19 mouse cellular contexts compared by ENCODE assay signal in genomic region chr15:81897607-81898285, GRCm38 (mm10). TPM values are rescaled to one million over a fixed set of nuclear protein-coding genes. Genes with fewer than 3 reads are reported as not detected.
DNase-seq lines count a peak whose midpoint lies in the region; ATAC-seq and TF ChIP-seq lines count a peak whose summit lies in the region.
"Had no signal": no experiment of that assay in that cellular context is flagged by ENCODE, and none has a peak within 500 bp of the region (broad histone marks: within the 10 kb centered on the region; RNA-seq: fewer than 3 reads in every experiment).

No protein-coding gene starts in this region.

- H3K36me3 ChIP-seq in heart, postnatal 0 days (replicated peaks; ENCODE audit: control insufficient read depth, insufficient read depth, low read length), result peaks cover 71% of the 10 kb centered on the region
- peaks cover 54% of the 10 kb centered on the region; the same call in 1 of the 2 replicates for H3K36me3 ChIP-seq in kidney, postnatal 0 days (ENCODE audit: insufficient read depth, low read length)
- peaks cover 15% of the 10 kb centered on the region; the same call in 1 of the 2 replicates for H3K36me3 ChIP-seq in intestine, embryonic 16.5 days (ENCODE audit: control insufficient read depth, insufficient read depth, low read length)
- H3K36me3 ChIP-seq in liver, embryonic 15.5 days (replicated peaks), result peaks cover 79% of the 10 kb centered on the region
- H3K36me3 ChIP-seq in heart, embryonic 12.5 days, result peaks cover 86% of the 10 kb centered on the region

- no peak overlapping the region for H3K4me3 ChIP-seq in heart, postnatal 0 days (ENCODE audit: low read depth, low read length)
- no peak overlapping the region for H3K4me3 ChIP-seq in kidney, postnatal 0 days (replicated peaks; ENCODE audit: low read depth, low read length)
- no peak overlapping the region for H3K4me3 ChIP-seq in intestine, embryonic 16.5 days (ENCODE audit: low read length)
- no peak overlapping the region for H3K4me3 ChIP-seq in liver, embryonic 15.5 days (replicated peaks)
- H3K4me3 ChIP-seq in heart, embryonic 12.5 days, result no peak overlapping the region
- H3K4me3 ChIP-seq: embryonic facial prominence, embryonic 13.5 days; erythroblast, embryonic 14.5 days; forebrain, embryonic 12.5 days; midbrain, embryonic 12.5 days had no signal

- peaks cover 9% of the 10 kb centered on the region; the same call in 1 of the 2 replicates for H3K4me1 ChIP-seq in heart, postnatal 0 days (ENCODE audit: control insufficient read depth, insufficient read depth)
- H3K4me1 ChIP-seq in kidney, postnatal 0 days (replicated peaks; ENCODE audit: insufficient read depth, low read length), result no peaks in the 10 kb centered on the region
- peaks cover 15% of the 10 kb centered on the region for H3K4me1 ChIP-seq in intestine, embryonic 16.5 days (ENCODE audit: control insufficient read depth, insufficient read depth, low read length)
- H3K4me1 ChIP-seq in liver, embryonic 15.5 days (replicated peaks), result peaks cover 10% of the 10 kb centered on the region
- peaks cover 12% of the 10 kb centered on the region for H3K4me1 ChIP-seq in heart, embryonic 12.5 days (replicated peaks)
- H3K4me1 ChIP-seq: embryonic facial prominence, embryonic 13.5 days; forebrain, embryonic 12.5 days; midbrain, embryonic 12.5 days had no signal

- no peak for TF ChIP-seq CTCF in heart, postnatal 0 days (IDR thresholded peaks at IDR 0.05; ENCODE audit: low read depth)
- TF ChIP-seq CTCF in kidney, postnatal 0 days (IDR thresholded peaks at IDR 0.05; ENCODE audit: low read depth), result no peak

- no peak for ATAC-seq in heart, postnatal 0 days (ENCODE audit: insufficient read depth, low read depth)
- 0 out of 2 replicates have a peak, but pooled peaks have one; percentile 57 for ATAC-seq in kidney, postnatal 0 days (replicated peaks; ENCODE audit: low FRiP score, low read depth)
- ATAC-seq in intestine, embryonic 16.5 days, result peak; percentile 79
- ATAC-seq in liver, embryonic 15.5 days (ENCODE audit: insufficient read depth), result 0 out of 2 replicates have a peak, but pooled peaks have one; percentile 21
- no peak for ATAC-seq in heart, embryonic 12.5 days (ENCODE audit: insufficient number of reproducible peaks, low FRiP score)

- H3K4me2 ChIP-seq in heart, postnatal 0 days (ENCODE audit: low read depth, low read length), result no peak overlapping the region
- H3K4me2 ChIP-seq in kidney, postnatal 0 days (ENCODE audit: low read length), result no peak overlapping the region
- peak overlapping the region; percentile 32; the same call in 1 of the 2 replicates for H3K4me2 ChIP-seq in intestine, embryonic 16.5 days (ENCODE audit: low read depth, low read length)
- H3K4me2 ChIP-seq in liver, embryonic 15.5 days, result no peak overlapping the region
- H3K4me2 ChIP-seq in heart, embryonic 12.5 days, result no peak overlapping the region
- H3K4me2 ChIP-seq: embryonic facial prominence, embryonic 13.5 days; forebrain, embryonic 12.5 days; midbrain, embryonic 12.5 days had no signal

- intact Hi-C loops in heart, postnatal 10 days (cut with DNase I), result no loop called here

- TF ChIP-seq EP300 in heart, postnatal 0 days (IDR thresholded peaks at IDR 0.05; ENCODE audit: low read depth), result no peak

- H3K9me3 ChIP-seq in heart, postnatal 0 days (replicated peaks; ENCODE audit: control insufficient read depth, low read length), result no peaks in the 10 kb centered on the region
- H3K9me3 ChIP-seq in kidney, postnatal 0 days (replicated peaks; ENCODE audit: low read length), result no peaks in the 10 kb centered on the region
- H3K9me3 ChIP-seq in intestine, embryonic 16.5 days (ENCODE audit: control insufficient read depth, low read length), result no peaks in the 10 kb centered on the region
- no peaks in the 10 kb centered on the region for H3K9me3 ChIP-seq in liver, embryonic 15.5 days (replicated peaks)
- H3K9me3 ChIP-seq in heart, embryonic 12.5 days (replicated peaks), result no peaks in the 10 kb centered on the region
- H3K9me3 ChIP-seq: embryonic facial prominence, embryonic 13.5 days; forebrain, embryonic 12.5 days; midbrain, embryonic 12.5 days had no signal

- no peak overlapping the region for H3K9ac ChIP-seq in heart, postnatal 0 days (replicated peaks; ENCODE audit: low read depth, low read length)
- no peak overlapping the region for H3K9ac ChIP-seq in kidney, postnatal 0 days (ENCODE audit: low read depth, low read length)
- H3K9ac ChIP-seq in intestine, embryonic 16.5 days (ENCODE audit: low read depth, low read length), result no peak overlapping the region
- no peak overlapping the region for H3K9ac ChIP-seq in liver, embryonic 15.5 days
- H3K9ac ChIP-seq in heart, embryonic 12.5 days, result no peak overlapping the region
- H3K9ac ChIP-seq: embryonic facial prominence, embryonic 13.5 days; forebrain, embryonic 12.5 days; midbrain, embryonic 12.5 days had no signal

- DNase-seq in heart, postnatal 0 days (ENCODE audit: low spot score), result no peak
- DNase-seq in heart, postnatal 10 days, result no peak
- peak; percentile 21 for DNase-seq in kidney, postnatal 0 days (ENCODE audit: low spot score)
- no peak for DNase-seq in kidney, adult 8-10 months
- DNase-seq in lung, postnatal 4 days, result no peak
- DNase-seq: adrenal gland, postnatal 14 days; embryo, embryonic 11 days; lung, adult 2 months; lung, postnatal 14 days; right cerebral cortex, postnatal 25 days; thymus, postnatal 36 days had no signal

- 90% methylated on average over 5 of the region's 5 CpGs for WGBS in heart, postnatal 0 days
- WGBS in kidney, postnatal 0 days, result 81% methylated on average over 5 of the region's 5 CpGs
- WGBS in intestine, embryonic 16.5 days, result 63% methylated on average over 5 of the region's 5 CpGs
- 82% methylated on average over 5 of the region's 5 CpGs for WGBS in liver, embryonic 15.5 days (ENCODE audit: insufficient replicate concordance)
- 90% methylated on average over 5 of the region's 5 CpGs for WGBS in heart, embryonic 12.5 days

- no peaks in the 10 kb centered on the region for H3K27me3 ChIP-seq in heart, postnatal 0 days (ENCODE audit: control insufficient read depth, insufficient read depth, low read length)
- H3K27me3 ChIP-seq in kidney, postnatal 0 days (ENCODE audit: insufficient read depth, low read length), result no peaks in the 10 kb centered on the region
- H3K27me3 ChIP-seq in intestine, embryonic 16.5 days (replicated peaks; ENCODE audit: control insufficient read depth, insufficient read depth, low read length), result no peaks in the 10 kb centered on the region
- no peaks in the 10 kb centered on the region for H3K27me3 ChIP-seq in liver, embryonic 15.5 days
- no peaks in the 10 kb centered on the region for H3K27me3 ChIP-seq in heart, embryonic 12.5 days (replicated peaks)
- H3K27me3 ChIP-seq: embryonic facial prominence, embryonic 13.5 days; forebrain, embryonic 12.5 days; midbrain, embryonic 12.5 days had no signal

- H3K27ac ChIP-seq in heart, postnatal 0 days (ENCODE audit: low read depth), result 0 out of 2 replicates have a peak overlapping the region, but pooled peaks have one; percentile 49
- no peak overlapping the region; the same call in 1 of the 2 replicates for H3K27ac ChIP-seq in kidney, postnatal 0 days
- peak overlapping the region; percentile 47; the same call in 1 of the 2 replicates for H3K27ac ChIP-seq in intestine, embryonic 16.5 days (ENCODE audit: low read length)
- peak overlapping the region; percentile 59 for H3K27ac ChIP-seq in liver, embryonic 15.5 days (replicated peaks)
- no peak overlapping the region for H3K27ac ChIP-seq in heart, embryonic 12.5 days (ENCODE audit: poor library complexity, severe bottlenecking)
- H3K27ac ChIP-seq: embryonic facial prominence, embryonic 13.5 days; forebrain, embryonic 12.5 days; midbrain, embryonic 12.5 days had no signal

RNA-seq across cellular contexts. Expression of gene Aco2, which starts 25.6 kb away (rescaled TPM):
- total RNA-seq in heart, postnatal 0 days (2014; rRNA removed; ENCODE audit: low replicate concordance), result 2,020 and 2,039 TPM in 2 replicates
- 1,019 and 1,040 TPM in 2 replicates for polyA plus RNA-seq in heart, postnatal 0 days (2015; fragmentation: Nextera tagmentation; extraction: Ambion mirVana)
- total RNA-seq in heart, postnatal 10 days (2021), result 1,000 to 10,000 TPM; 1,895 to 1,910 TPM
- 263 and 285 TPM in 2 replicates for polyA plus RNA-seq in kidney, postnatal 0 days (2015; fragmentation: Nextera tagmentation; extraction: Ambion mirVana)
- 288 and 307 TPM in 2 replicates for polyA plus RNA-seq in intestine, embryonic 16.5 days (2015; fragmentation: Nextera tagmentation; extraction: Ambion mirVana)
- 98.9 and 107 TPM in 2 replicates for polyA plus RNA-seq in liver, embryonic 15.5 days (2015; fragmentation: Nextera tagmentation; extraction: Ambion mirVana)
- 497 and 519 TPM in 2 replicates for polyA plus RNA-seq in heart, embryonic 12.5 days (2016; fragmentation: Nextera tagmentation; extraction: Ambion mirVana)

RNA-seq across cellular contexts. Expression of gene Phf5a, which starts 26.0 kb away (rescaled TPM):
- 26.9 and 31.0 TPM in 2 replicates for total RNA-seq in heart, postnatal 0 days (2014; rRNA removed; ENCODE audit: low replicate concordance)
- polyA plus RNA-seq in heart, postnatal 0 days (2015; fragmentation: Nextera tagmentation; extraction: Ambion mirVana), result 60.7 and 65.3 TPM in 2 replicates
- 10 to 100 TPM; 51.7 to 56.0 TPM for total RNA-seq in heart, postnatal 10 days (2021)
- polyA plus RNA-seq in kidney, postnatal 0 days (2015; fragmentation: Nextera tagmentation; extraction: Ambion mirVana), result 103 and 110 TPM in 2 replicates
- polyA plus RNA-seq in intestine, embryonic 16.5 days (2015; fragmentation: Nextera tagmentation; extraction: Ambion mirVana), result 119 and 122 TPM in 2 replicates
- 91.3 and 103 TPM in 2 replicates for polyA plus RNA-seq in liver, embryonic 15.5 days (2015; fragmentation: Nextera tagmentation; extraction: Ambion mirVana)
- polyA plus RNA-seq in heart, embryonic 12.5 days (2016; fragmentation: Nextera tagmentation; extraction: Ambion mirVana), result 88.9 and 89.3 TPM in 2 replicates

RNA-seq across cellular contexts. Expression of gene Polr3h, which starts 28.3 kb away (rescaled TPM):
- 8.4 and 14.8 TPM in 2 replicates for total RNA-seq in heart, postnatal 0 days (2014; rRNA removed; ENCODE audit: low replicate concordance)
- polyA plus RNA-seq in heart, postnatal 0 days (2015; fragmentation: Nextera tagmentation; extraction: Ambion mirVana), result 315 and 321 TPM in 2 replicates
- 10 to 100 TPM in 1 of 2 experiments, 1 to 10 TPM in 1; 9.7 to 10.0 TPM for total RNA-seq in heart, postnatal 10 days (2021)
- polyA plus RNA-seq in kidney, postnatal 0 days (2015; fragmentation: Nextera tagmentation; extraction: Ambion mirVana), result 122 and 129 TPM in 2 replicates
- polyA plus RNA-seq in intestine, embryonic 16.5 days (2015; fragmentation: Nextera tagmentation; extraction: Ambion mirVana), result 83.9 and 85.0 TPM in 2 replicates
- polyA plus RNA-seq in liver, embryonic 15.5 days (2015; fragmentation: Nextera tagmentation; extraction: Ambion mirVana), result 56.9 and 68.4 TPM in 2 replicates
- polyA plus RNA-seq in heart, embryonic 12.5 days (2016; fragmentation: Nextera tagmentation; extraction: Ambion mirVana), result 106 and 121 TPM in 2 replicates

RNA-seq across cellular contexts. Expression of gene Csdc2, which starts 38.8 kb away (rescaled TPM):
- 2.0 and 2.8 TPM in 2 replicates for total RNA-seq in heart, postnatal 0 days (2014; rRNA removed; ENCODE audit: low replicate concordance)
- 7.7 and 7.9 TPM in 2 replicates for polyA plus RNA-seq in heart, postnatal 0 days (2015; fragmentation: Nextera tagmentation; extraction: Ambion mirVana)
- 10 to 100 TPM in 1 of 2 experiments, 1 to 10 TPM in 1; 7.8 to 19.8 TPM for total RNA-seq in heart, postnatal 10 days (2021)
- polyA plus RNA-seq in kidney, postnatal 0 days (2015; fragmentation: Nextera tagmentation; extraction: Ambion mirVana), result 20.4 and 23.1 TPM in 2 replicates
- 11.2 and 12.4 TPM in 2 replicates for polyA plus RNA-seq in intestine, embryonic 16.5 days (2015; fragmentation: Nextera tagmentation; extraction: Ambion mirVana)
- polyA plus RNA-seq in liver, embryonic 15.5 days (2015; fragmentation: Nextera tagmentation; extraction: Ambion mirVana), result 0.91 and 0.96 TPM in 2 replicates
- polyA plus RNA-seq in heart, embryonic 12.5 days (2016; fragmentation: Nextera tagmentation; extraction: Ambion mirVana), result 6.2 and 6.3 TPM in 2 replicates
- total RNA-seq: megakaryocyte, adult 5-6 weeks had no signal
- polyA plus RNA-seq: erythroblast, embryonic 14.5 days had no signal

RNA-seq across cellular contexts. Expression of gene Tob2, which starts 39.1 kb away (rescaled TPM):
- total RNA-seq in heart, postnatal 0 days (2014; rRNA removed; ENCODE audit: low replicate concordance), result 19.2 and 75.8 TPM in 2 replicates
- 16.0 and 18.2 TPM in 2 replicates for polyA plus RNA-seq in heart, postnatal 0 days (2015; fragmentation: Nextera tagmentation; extraction: Ambion mirVana)
- total RNA-seq in heart, postnatal 10 days (2021), result 10 to 100 TPM; 56.5 to 78.6 TPM
- polyA plus RNA-seq in kidney, postnatal 0 days (2015; fragmentation: Nextera tagmentation; extraction: Ambion mirVana), result 22.5 and 27.7 TPM in 2 replicates
- 25.3 and 28.6 TPM in 2 replicates for polyA plus RNA-seq in intestine, embryonic 16.5 days (2015; fragmentation: Nextera tagmentation; extraction: Ambion mirVana)
- polyA plus RNA-seq in liver, embryonic 15.5 days (2015; fragmentation: Nextera tagmentation; extraction: Ambion mirVana), result 11.1 and 12.2 TPM in 2 replicates
- 14.6 and 14.7 TPM in 2 replicates for polyA plus RNA-seq in heart, embryonic 12.5 days (2016; fragmentation: Nextera tagmentation; extraction: Ambion mirVana)

Comparison
In these comparisons a context has a peak if more than half of its experiments do, and no peak if none do; other contexts are left out.
1. H3K27ac ChIP-seq: peak in heart, postnatal 0 days (single experiment), intestine, embryonic 16.5 days (single experiment) and liver, embryonic 15.5 days (single experiment); none in kidney, postnatal 0 days (single experiment) and heart, embryonic 12.5 days (single experiment).
2. ATAC-seq: peak in kidney, postnatal 0 days (single experiment), intestine, embryonic 16.5 days (single experiment) and liver, embryonic 15.5 days (single experiment); none in heart, postnatal 0 days (single experiment) and heart, embryonic 12.5 days (single experiment).